Mouse (Mus musculus) lung, adult 2 months (tissue): Measurements from ENCODE around the gene Stk17b. TPM values are rescaled to one million over a fixed set of nuclear protein-coding genes. Genes with fewer than 3 reads are reported as not detected.
"Not testable (repeated sequence)": the region's sequence is repeated elsewhere in the genome, so short reads cannot be mapped to it uniquely, and the experiment has no call there.

ENCODE experiments used
- DNase-seq: peaks from one replicate; pipeline ENCODE4 v3.0.0; 2022
- H3K4me1 ChIP-seq: fragments of 200-500 bp; 2 replicates; pipeline ENCODE4 v1.6.1; 2011; ENCODE audit warnings: low read length; ENCODE audit not compliant: control insufficient read depth, insufficient read depth
- H3K4me3 ChIP-seq: fragments of 200-500 bp; replicated peaks from 2 replicates; pipeline ENCODE3; 2011; ENCODE audit warnings: low read depth, mild to moderate bottlenecking, control low read depth, low read length; ENCODE audit errors: extremely low read depth
- CTCF ChIP-seq: fragments of 200-500 bp; IDR thresholded peaks from 2 replicates; pipeline ENCODE4 v1.5.1; 2011; ENCODE audit warnings: mild to moderate bottlenecking, low read length, control low read depth; ENCODE audit not compliant: insufficient read depth
- POLR2A ChIP-seq: fragments of 200-500 bp; IDR thresholded peaks from 2 replicates; pipeline ENCODE4 v1.6.1; 2011; ENCODE audit warnings: low read depth, mild to moderate bottlenecking, control low read depth, low read length, borderline replicate concordance; ENCODE audit errors: extremely low read depth
- WGBS: fragments of 180-500 bp; shearing (Covaris S2); methylation state at CpG from one replicate; pipeline ENCODE4 v1.1.7; 2018; 5-methylcytosine and 5-hydroxymethylcytosine counted together
- polyA plus RNA-seq: library from polyadenylated mRNA; depleted of rRNA; stranded (reverse); fragments of >200 nt; gene quantifications from 2 replicates; pipeline ENCODE4 v1.2.3, GENCODE M21; 2012

The Stk17b gene
- polyA plus RNA-seq, 1 experiment = 9.3 TPM

- Histone ChIP-seq H3K4me3 (no peak overlapping the region), H3K4me1 (no peaks in the 10 kb centered on the region)
- no peak for DNase-seq
- WGBS = 93% methylated on average over 3 of the region's 3 CpGs
- TF ChIP-seq CTCF = no peak
- no peak for TF ChIP-seq POLR2A
Measured at GRCm38 (mm10) chr1:53736583-53736982, 48.4 kb downstream of the Stk17b start.

GRCm38 (mm10) chr1:53728489-53729225 is 56.4 kb downstream of the Stk17b start:
- 39% methylated on average over 5 of the region's 5 CpGs for WGBS
- H3K4me1 ChIP-seq = no peaks in the 10 kb centered on the region
- no peak overlapping the region for H3K4me3 ChIP-seq
- TF ChIP-seq POLR2A (no peak), CTCF (no peak)
- DNase-seq = no peak

GRCm38 (mm10) chr1:53726883-53727282 is 58.1 kb downstream of the Stk17b start:
- H3K4me1 ChIP-seq = no peaks in the 10 kb centered on the region
- 89% methylated on average over 2 of the region's 2 CpGs for WGBS
- DNase-seq = no peak
- H3K4me3 ChIP-seq = no peak overlapping the region
- TF ChIP-seq POLR2A = no peak
- TF ChIP-seq CTCF = no peak

GRCm38 (mm10) chr1:53721353-53721752 is 63.7 kb downstream of the Stk17b start:
- H3K4me3 ChIP-seq = no peak overlapping the region
- TF ChIP-seq POLR2A (no peak), CTCF (no peak)
- DNase-seq = no peak
- no peaks in the 10 kb centered on the region for H3K4me1 ChIP-seq

GRCm38 (mm10) chr1:53720601-53721351 is 64.2 kb downstream of the Stk17b start:
- DNase-seq = no peak
- WGBS = 53% methylated on average over 5 of the region's 5 CpGs
- TF ChIP-seq CTCF (no peak), POLR2A (no peak)
- H3K4me3 ChIP-seq = no peak overlapping the region
- no peaks in the 10 kb centered on the region for H3K4me1 ChIP-seq

- DNase-seq = no peak
- no peak overlapping the region for H3K4me3 ChIP-seq
- no peaks in the 10 kb centered on the region for H3K4me1 ChIP-seq
- TF ChIP-seq CTCF (no peak), POLR2A (no peak)
- WGBS = 78% methylated on average over 1 of the region's 1 CpGs
Measured at GRCm38 (mm10) chr1:53715966-53716515, 69.0 kb downstream of the Stk17b start.

- DNase-seq = no peak
- no peak for TF ChIP-seq POLR2A
- peak; percentile 12; the same call in 1 of the 2 replicates for TF ChIP-seq CTCF
- H3K4me3 ChIP-seq = no peak overlapping the region
- no peaks in the 10 kb centered on the region for H3K4me1 ChIP-seq
- WGBS = 2% methylated on average over 4 of the region's 4 CpGs
Measured at GRCm38 (mm10) chr1:53715446-53715845, 69.6 kb downstream of the Stk17b start.

GRCm38 (mm10) chr1:53713383-53713782 is 71.6 kb downstream of the Stk17b start:
- H3K4me1 ChIP-seq, H3K4me3 ChIP-seq, DNase-seq: not testable (repeated sequence)
- 43% methylated on average over 3 of the region's 3 CpGs for WGBS

- H3K4me3 ChIP-seq = no peak overlapping the region
- DNase-seq = no peak
- 90% methylated on average over 9 of the region's 9 CpGs for WGBS
- TF ChIP-seq POLR2A (no peak), CTCF (no peak)
- H3K4me1 ChIP-seq = no peaks in the 10 kb centered on the region
Measured at GRCm38 (mm10) chr1:53711069-53711468, 74.0 kb downstream of the Stk17b start.

- H3K4me3 ChIP-seq, DNase-seq, H3K4me1 ChIP-seq: not testable (repeated sequence)
- WGBS = 82% methylated on average over 5 of the region's 5 CpGs
Measured at GRCm38 (mm10) chr1:53709602-53710001, 75.4 kb downstream of the Stk17b start.
